Mouse (Mus musculus): ENCODE measurements around the gene Srpk2. TPM values are rescaled to one million over a fixed set of nuclear protein-coding genes. Genes with fewer than 3 reads are reported as not detected.
"Not testable (repeated sequence)": the region's sequence is repeated elsewhere in the genome, so short reads cannot be mapped to it uniquely, and the experiment has no call there.

The Srpk2 gene
- total and polyA plus RNA-seq, 3 experiments = 11.2 to 41.7 (median 16.9) TPM

DNA sequence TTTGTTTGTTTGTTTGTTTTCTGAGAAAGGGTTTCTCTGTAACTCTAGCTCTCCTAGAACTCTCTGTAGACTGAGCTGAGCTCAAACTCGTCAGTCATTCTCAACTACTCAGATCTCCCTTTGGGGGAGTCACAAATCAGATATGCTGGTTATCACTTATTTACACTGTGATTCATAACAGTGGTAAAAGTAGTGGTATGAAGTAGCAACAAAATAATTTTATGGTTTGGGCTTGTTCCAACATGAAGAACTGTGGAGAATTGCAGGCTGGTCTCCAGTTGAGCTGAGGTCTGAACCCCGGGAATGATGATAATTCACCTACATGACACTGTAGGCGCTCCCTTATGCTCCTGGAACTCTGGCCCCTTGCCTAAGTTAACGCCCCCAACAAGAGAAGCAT is 124.2 kb downstream of the Srpk2 start:
- H3K27ac ChIP-seq (ENCODE audit: control insufficient read depth, low read depth, low read length) = no peak overlapping the region
- H3K9me3 ChIP-seq (replicated peaks; ENCODE audit: insufficient read depth, low read length) = no peaks in the 10 kb centered on the region; the same call in 1 of the 2 replicates
- H3K36me3 ChIP-seq (ENCODE audit: control insufficient read depth in 1 of 2, insufficient read depth in 2 of 2, low read length in 2 of 2) = no peaks in the 10 kb centered on the region
- no peak overlapping the region for H3K9ac ChIP-seq (ENCODE audit: control insufficient read depth, low read depth, low read length, poor library complexity, severe bottlenecking)
- no peak for DNase-seq (ENCODE audit: low read depth, low spot score)
- H3K79me2 ChIP-seq (ENCODE audit: control insufficient read depth, insufficient read depth, low read length, poor library complexity) = no peaks in the 10 kb centered on the region
- H3K27me3 ChIP-seq (ENCODE audit: control insufficient read depth in 1 of 2, insufficient read depth in 2 of 2, low read length in 2 of 2) = no peaks in the 10 kb centered on the region
- H3K4me3 ChIP-seq (ENCODE audit: control insufficient read depth in 1 of 2, insufficient read depth in 1 of 2, low read depth in 2 of 2, low read length in 2 of 2) = no peak overlapping the region
- TF ChIP-seq ZMIZ1 (IDR thresholded peaks at IDR 0.05; ENCODE audit: low read depth, low read length) = no peak
- TF ChIP-seq USF1 (IDR thresholded peaks at IDR 0.05; ENCODE audit: low read depth, low read length) = no peak
- TF ChIP-seq POLR2A (IDR thresholded peaks at IDR 0.05; ENCODE audit: control insufficient read depth in 1 of 2, insufficient read depth in 1 of 2, low read depth in 1 of 2, low read length in 2 of 2, poor library complexity in 1 of 2) = no peak
- no peak for TF ChIP-seq HCFC1 (IDR thresholded peaks at IDR 0.05; ENCODE audit: low read depth, low read length)
- TF ChIP-seq POLR2AphosphoS2 (IDR thresholded peaks at IDR 0.05; ENCODE audit: low read length) = no peak
- TF ChIP-seq ELF1 (IDR thresholded peaks at IDR 0.05; ENCODE audit: low read depth, low read length) = no peak
- no peak for TF ChIP-seq GATA1 (IDR thresholded peaks at IDR 0.05; ENCODE audit: low read depth, low read length)
- no peak for TF ChIP-seq TCF12 (IDR thresholded peaks at IDR 0.05; ENCODE audit: low read depth, low read length)
- no peak for TF ChIP-seq BHLHE40 (IDR thresholded peaks at IDR 0.05; ENCODE audit: borderline replicate concordance, low read depth, low read length)
- no peak for TF ChIP-seq TAL1 (IDR thresholded peaks at IDR 0.05; ENCODE audit: low read length)
- TF ChIP-seq NELFE (IDR thresholded peaks at IDR 0.05; ENCODE audit: low read depth, low read length) = no peak
- no peaks in the 10 kb centered on the region for H3K4me1 ChIP-seq (ENCODE audit: control insufficient read depth in 1 of 2, insufficient read depth in 2 of 2, low read length in 2 of 2)

DNA sequence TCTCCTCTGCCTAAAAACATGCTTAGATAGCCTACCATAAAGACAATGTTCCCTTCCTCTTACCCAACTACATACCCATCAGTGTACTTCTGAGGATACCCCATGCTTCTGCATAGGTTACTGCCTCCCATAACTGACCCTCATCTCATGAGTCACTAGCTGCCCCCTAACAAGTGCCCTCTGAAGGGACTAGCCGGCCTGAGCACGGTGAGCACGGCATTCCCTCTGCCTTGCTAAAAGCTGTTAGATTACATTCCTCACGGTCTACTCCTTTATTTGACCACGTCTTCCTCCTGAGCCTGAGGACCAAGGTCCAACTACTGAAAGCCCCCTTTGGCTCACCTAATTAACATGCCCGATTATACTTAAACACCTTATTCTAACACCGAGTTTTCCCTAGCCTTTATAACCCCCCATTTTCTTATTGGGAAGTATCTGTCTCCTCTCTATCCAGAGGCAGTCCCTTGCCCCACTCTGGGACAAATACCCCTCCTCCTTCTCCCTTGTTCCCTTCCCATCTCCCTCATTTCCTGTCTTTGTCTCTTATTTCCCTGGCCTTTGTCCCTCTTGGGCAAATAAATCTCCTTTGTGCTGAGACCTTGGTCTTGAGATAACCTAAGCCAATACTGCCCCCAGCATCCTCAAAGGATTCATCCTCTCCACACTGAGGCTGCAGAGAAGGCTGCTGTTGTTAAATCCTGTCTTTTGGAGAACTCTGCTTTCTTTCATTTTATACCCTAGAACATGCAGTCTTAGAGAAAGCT is 128.2 kb downstream of the Srpk2 start:
- TF ChIP-seq POLR2AphosphoS2 (IDR thresholded peaks at IDR 0.05; ENCODE audit: low read length) = no peak
- TF ChIP-seq NELFE (IDR thresholded peaks at IDR 0.05; ENCODE audit: low read depth, low read length) = no peak
- peaks cover 0 to 2% of the 10 kb centered on the region in 2 experiments; a peak in 2 of 4 replicates for H3K36me3 ChIP-seq (ENCODE audit: control insufficient read depth in 1 of 2, insufficient read depth in 2 of 2, low read length in 2 of 2)
- no peak overlapping the region for H3K27ac ChIP-seq (ENCODE audit: control insufficient read depth, low read depth, low read length)
- H3K79me2 ChIP-seq (ENCODE audit: control insufficient read depth, insufficient read depth, low read length, poor library complexity) = no peaks in the 10 kb centered on the region
- no peaks in the 10 kb centered on the region for H3K27me3 ChIP-seq (ENCODE audit: control insufficient read depth in 1 of 2, insufficient read depth in 2 of 2, low read length in 2 of 2)
- no peak overlapping the region for H3K4me3 ChIP-seq (ENCODE audit: control insufficient read depth in 1 of 2, insufficient read depth in 1 of 2, low read depth in 2 of 2, low read length in 2 of 2)
- H3K4me1 ChIP-seq (ENCODE audit: control insufficient read depth in 1 of 2, insufficient read depth in 2 of 2, low read length in 2 of 2) = peaks cover 2 to 4% of the 10 kb centered on the region in 2 experiments; a peak in 3 of 4 replicates
- H3K9ac ChIP-seq (ENCODE audit: control insufficient read depth, low read depth, low read length, poor library complexity, severe bottlenecking) = no peak overlapping the region
- DNase-seq (ENCODE audit: low read depth, low spot score) = no peak
- no peaks in the 10 kb centered on the region for H3K9me3 ChIP-seq (replicated peaks; ENCODE audit: insufficient read depth, low read length)

DNA sequence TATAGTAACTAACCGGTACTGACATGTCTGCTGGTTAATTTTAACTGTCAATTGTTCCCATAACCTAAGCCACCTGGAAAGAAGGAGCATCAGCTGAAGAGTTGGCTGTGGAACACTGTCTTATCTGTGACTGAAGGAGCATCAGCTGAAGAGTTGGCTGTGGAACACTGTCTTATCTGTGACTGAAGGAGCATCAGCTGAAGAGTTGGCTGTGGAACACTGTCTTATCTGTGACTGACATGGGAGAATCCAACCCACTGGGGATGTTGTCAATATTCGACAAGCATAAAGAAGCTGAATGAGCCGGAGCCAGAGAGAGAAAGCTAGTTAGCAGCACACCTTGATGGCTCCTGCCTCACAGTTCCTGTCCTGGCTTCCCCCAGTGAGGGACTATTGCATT is 131.1 kb downstream of the Srpk2 start:
- not testable (repeated sequence) for H3K79me2 ChIP-seq (ENCODE audit: control insufficient read depth, insufficient read depth, low read length, poor library complexity); H3K9me3 ChIP-seq (replicated peaks; ENCODE audit: insufficient read depth, low read length); H3K36me3 ChIP-seq (ENCODE audit: control insufficient read depth in 1 of 2, insufficient read depth in 2 of 2, low read length in 2 of 2); H3K4me3 ChIP-seq (ENCODE audit: control insufficient read depth in 1 of 2, insufficient read depth in 1 of 2, low read depth in 2 of 2, low read length in 2 of 2); H3K27ac ChIP-seq (ENCODE audit: control insufficient read depth, low read depth, low read length); H3K4me1 ChIP-seq (ENCODE audit: control insufficient read depth in 1 of 2, insufficient read depth in 2 of 2, low read length in 2 of 2); H3K27me3 ChIP-seq (ENCODE audit: control insufficient read depth in 1 of 2, insufficient read depth in 2 of 2, low read length in 2 of 2); H3K9ac ChIP-seq (ENCODE audit: control insufficient read depth, low read depth, low read length, poor library complexity, severe bottlenecking); DNase-seq (ENCODE audit: low read depth, low spot score)
